Mouse (Mus musculus): ENCODE results near the gene Exosc7.

Gene Exosc7

DNA sequence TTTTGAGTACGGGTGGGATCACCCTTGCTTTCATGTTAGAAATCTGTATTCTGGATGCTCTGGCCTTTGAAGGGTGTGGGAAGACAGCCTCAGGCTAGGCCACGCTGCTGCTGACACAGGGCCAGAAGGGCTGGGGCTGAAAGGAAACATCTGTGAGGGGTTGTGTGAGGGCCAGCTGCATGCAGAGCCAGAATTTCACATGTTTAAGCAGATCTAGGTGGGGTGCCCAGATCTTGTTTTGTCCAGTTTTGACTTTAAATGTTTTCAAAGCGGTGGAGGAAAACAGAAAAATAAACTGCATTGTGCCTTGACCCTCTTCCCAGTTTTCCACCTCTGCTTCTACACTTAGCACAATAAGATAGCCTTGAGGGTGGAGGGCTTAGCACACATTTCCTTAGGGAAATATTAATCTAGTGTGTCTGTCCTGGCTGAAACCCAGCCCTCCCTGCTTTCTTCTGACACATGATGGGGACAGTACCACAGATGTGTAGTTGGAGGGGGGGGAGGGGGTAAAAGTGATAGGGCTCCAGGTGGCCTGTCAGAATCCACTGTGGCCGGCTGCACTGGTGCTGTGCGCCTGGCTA lies 26.0 kb downstream of the Exosc7 start:
- peak; percentile 73 for DNase-seq

GRCm38 (mm10) chr9:123139887-123140614 lies 27.0 kb downstream of the Exosc7 start:
- DNase-seq, result no peak

GRCm38 (mm10) chr9:123148430-123148829 lies 35.4 kb downstream of the Exosc7 start:
- DNase-seq, result peak; percentile 36

DNA sequence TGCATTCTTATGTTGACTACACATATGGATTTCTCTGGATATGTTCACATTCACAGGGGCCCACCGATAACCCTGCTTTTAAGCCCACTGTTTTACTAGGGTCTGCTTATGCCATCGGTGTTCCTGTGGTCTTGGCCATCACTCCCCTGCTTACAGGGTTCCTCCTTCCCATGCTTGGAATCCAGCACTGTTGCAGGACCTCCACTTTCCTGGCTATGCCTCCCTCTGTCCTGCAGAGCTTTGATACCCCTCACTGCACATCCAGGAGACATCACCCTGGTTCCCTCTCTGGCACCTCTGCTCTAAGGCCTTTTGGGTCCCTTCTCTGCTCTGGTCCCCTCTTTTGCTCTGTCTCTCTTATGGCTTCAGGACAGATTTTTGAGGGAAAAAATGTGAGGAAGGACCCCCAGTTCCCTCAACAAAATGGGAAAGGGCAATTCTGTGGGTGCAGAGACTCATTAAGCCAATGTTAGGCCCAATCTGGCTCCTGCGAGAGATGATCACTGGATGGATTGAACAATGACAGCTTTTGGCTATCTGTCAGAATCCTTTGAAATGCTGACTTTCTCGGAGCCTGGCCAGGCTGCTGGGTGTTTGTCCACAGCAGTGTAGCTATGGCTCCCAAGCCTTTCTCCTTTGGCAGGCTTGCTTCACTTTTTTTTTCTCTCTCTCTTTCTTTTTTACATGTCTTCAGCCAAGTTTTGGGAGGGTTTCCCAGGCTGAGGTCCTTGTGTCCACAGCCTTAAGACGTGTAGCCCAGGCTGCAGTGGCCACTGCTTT lies 37.4 kb downstream of the Exosc7 start, which contains the start of gene Clec3b:
Gene Clec3b, plus strand, starts transcription at position 706 of the 780 bp plus-strand sequence.
- DNase-seq, result peak; percentile 63

GRCm38 (mm10) chr9:123151561-123151960 lies 38.5 kb downstream of the Exosc7 start:
- DNase-seq, result no peak

- no peak for DNase-seq
Observed at GRCm38 (mm10) chr9:123152026-123152425, 39.0 kb downstream of the Exosc7 start.

DNA sequence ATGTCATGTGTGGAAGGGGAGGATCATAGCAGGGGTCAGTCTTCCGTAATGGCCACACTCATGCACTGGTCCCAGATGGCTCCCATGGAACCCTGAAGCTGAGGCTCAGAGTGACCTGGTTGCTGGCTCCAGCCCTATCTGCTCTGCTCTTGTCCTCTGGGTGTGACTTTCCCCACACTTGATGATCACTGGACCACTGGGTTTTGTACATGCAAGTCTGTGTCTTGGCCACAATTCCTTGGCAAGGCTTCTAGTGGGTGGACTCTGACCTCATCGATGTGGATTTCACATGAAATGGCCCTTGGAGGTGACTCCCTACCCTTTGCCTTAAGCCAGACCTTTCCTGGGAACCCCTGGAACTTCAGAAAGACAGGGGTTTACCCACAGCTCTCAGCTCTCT lies 40.1 kb downstream of the Exosc7 start:
- no peak for DNase-seq

GRCm38 (mm10) chr9:123156910-123157361 lies 43.9 kb downstream of the Exosc7 start:
- peak; percentile 76 for DNase-seq

DNA sequence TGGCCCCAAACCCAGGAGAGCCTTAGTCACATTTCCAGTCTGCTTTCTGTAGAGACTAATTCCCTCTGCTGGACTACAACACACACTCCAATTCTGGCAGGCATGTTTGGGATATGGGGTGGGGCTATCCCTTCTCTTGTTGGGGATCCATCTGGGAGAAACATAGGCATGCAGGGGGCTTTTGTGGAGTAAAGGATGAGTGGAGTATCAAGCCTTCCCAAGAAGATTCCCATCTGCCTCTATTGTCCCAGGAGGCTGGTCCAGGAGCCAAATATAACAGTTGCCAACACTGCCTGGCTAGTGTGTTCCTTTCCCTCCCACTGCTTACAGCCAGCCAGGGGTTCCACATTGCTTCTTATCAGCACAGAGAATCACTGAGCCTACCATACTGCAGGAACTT lies 44.7 kb downstream of the Exosc7 start:
- DNase-seq, result no peak

DNA sequence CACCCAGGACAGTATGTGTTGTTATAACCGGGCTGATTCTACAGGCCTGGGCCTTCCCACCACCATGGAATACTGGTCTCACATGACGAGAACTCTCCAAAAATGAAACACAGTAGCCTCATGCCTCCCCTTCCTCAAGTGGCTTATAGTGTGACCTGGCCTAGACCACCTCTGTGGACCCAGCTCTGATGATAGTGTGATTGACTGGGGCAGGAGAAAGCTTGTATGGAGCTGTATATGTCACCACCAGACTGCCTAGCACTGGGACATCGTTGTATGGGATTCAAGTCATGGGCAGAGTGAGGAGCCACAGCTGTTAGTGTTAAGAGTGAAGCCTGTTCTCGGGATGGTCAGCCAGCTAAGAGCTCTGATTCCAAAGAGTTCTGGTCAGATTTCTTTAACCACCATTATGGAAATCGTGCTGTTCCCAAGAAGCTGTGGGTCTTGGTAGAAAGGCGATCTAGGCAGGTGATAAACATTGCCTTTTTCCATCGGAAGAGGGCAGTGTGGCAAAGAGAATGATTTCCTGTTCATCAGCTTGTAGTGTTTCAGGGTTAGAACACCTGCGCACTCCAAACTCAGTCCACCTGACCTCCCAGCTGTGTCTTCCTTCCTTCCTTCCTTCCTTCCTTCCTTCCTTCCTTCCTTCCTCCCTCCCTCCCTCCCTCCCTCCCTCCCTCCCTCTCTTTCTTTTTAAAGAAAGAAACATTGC lies 45.3 kb downstream of the Exosc7 start:
- DNase-seq, result peak; percentile 48

DNA sequence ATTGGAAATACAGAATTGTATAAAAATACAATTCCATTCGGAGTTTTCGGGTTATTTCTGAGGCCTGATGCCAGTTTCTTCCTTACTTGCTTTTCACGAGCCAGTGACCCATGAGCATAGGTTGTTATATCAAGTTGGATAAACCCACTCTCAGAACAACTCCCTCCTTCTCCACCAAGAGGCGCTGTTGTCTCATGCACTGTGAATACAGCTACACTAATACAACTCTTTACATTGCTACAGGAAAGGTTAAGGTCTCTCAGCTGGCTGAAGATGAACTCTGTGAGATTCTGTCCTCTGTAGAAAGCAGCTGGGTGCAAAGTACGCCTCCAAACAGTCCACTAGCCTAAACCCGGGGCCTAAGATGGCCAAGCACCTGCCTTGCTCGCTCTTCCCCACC lies 46.3 kb downstream of the Exosc7 start:
- peak; percentile 78 for DNase-seq

- no peak for DNase-seq
Observed at GRCm38 (mm10) chr9:123161792-123162191, 48.8 kb downstream of the Exosc7 start.

DNA sequence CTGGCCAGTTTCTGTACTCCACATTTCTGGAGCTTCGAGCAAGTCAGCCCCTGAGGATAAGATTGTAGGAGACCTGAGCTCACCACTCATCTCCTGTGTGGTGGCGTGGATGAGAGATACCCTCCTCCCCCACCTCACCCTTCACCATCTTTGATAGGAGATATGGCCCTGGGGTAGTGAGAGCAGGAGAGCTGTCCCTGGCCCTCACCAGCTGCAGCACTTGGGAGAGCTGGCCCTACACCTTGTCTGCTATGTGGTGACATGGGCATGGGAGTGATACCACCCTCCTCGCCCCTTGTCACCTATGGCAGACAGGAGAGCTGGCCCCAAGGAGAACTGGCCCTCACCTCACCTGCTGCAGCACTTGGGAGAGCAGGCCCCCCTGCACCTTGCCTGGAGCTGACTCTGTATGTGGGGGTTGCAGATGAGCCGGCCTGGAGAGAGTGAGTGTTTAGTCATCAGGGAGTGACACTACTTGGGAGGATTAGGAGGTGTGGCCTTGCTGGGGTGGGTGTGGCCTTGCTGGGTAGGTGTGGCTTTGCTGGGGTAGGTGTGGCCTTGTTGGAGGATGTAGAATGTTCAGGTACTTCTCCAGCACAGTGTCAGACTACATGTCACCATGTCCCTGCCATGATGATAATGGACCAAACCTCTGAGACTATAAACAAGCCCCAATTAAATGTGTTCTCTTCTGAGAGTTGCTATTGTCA lies 50.1 kb downstream of the Exosc7 start:
- DNase-seq, result no peak

DNA sequence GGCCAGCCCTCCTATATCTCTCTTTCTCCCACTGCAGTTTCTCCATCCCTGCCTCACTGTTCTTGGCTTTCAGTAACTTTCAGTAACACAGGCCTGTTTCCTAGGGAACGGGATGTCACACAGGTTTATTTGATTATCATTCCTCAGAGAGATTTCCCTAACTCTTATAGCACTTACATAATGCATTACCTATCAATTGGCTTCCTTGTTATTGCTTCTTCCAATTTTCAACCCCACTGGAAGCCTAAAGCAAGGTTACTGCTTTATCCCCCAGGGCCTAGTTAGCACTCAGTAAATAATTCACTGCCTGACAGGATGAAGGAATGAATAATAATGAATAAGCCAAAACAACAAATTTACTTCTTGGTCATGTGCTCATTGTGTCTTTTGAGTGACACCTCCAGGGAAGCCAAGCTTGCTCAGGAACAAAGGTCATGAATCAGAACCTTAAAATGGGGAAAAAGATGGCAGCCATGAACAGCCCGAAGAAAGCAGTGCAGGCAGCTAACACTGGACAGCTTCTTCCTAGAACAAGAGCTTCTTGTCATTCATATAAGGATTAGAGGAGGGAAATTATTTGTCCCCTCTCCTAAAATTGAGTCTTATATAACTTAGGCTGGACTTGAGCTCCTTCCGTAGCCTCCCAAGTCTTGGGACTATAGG lies 52.9 kb downstream of the Exosc7 start:
- no peak for DNase-seq

GRCm38 (mm10) chr9:123173760-123174159 lies 60.7 kb downstream of the Exosc7 start:
- DNase-seq, result no peak

- DNase-seq, result no peak
Observed at GRCm38 (mm10) chr9:123174356-123174755, 61.3 kb downstream of the Exosc7 start.

- DNase-seq, result no peak
Observed at GRCm38 (mm10) chr9:123177380-123178048, 64.5 kb downstream of the Exosc7 start.

GRCm38 (mm10) chr9:123180003-123180402 lies 67.0 kb downstream of the Exosc7 start:
- DNase-seq, result no peak

DNA sequence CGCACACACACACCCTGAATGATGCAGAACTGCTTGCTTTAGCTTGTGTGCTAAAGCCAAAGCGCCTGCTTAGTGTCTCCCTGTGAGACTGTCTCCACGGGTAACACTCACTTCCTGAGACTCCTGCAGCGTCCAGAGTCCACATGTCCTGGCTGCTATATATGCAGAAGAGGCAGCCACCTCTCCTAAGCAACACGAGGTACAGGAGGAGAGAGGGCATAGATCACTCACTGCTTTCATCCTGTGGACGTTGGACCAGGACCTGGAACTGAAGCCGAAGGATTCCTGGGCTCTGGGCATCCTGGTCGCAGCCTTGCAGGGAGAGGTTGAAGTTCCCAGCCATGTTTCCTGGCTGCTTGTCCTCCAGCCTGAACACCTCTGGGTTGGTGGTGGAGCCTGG lies 70.2 kb downstream of the Exosc7 start:
- no peak for DNase-seq

- no peak for DNase-seq
Observed at GRCm38 (mm10) chr9:123185546-123185945, 72.5 kb downstream of the Exosc7 start.
